Mouse (Mus musculus) myocyte (in vitro differentiated cells): ENCODE data around the gene Efcab11. TPM values are rescaled to one million over a fixed set of nuclear protein-coding genes. Genes with fewer than 3 reads are reported as not detected.

Experiments
- H3K27me3 ChIP-seq: one replicate; pipeline ENCODE4 v1.6.1; 2011; ENCODE audit not compliant: control insufficient read depth, insufficient read depth, insufficient read length
- H3K36me3 ChIP-seq: one replicate; pipeline ENCODE4 v1.6.1; 2011; ENCODE audit not compliant: control insufficient read depth, insufficient read depth
- H3K4me2 ChIP-seq: one replicate; pipeline ENCODE4 v1.6.1; 2011; ENCODE audit warnings: low read depth, control low read depth
- H3K4me3 ChIP-seq: one replicate; pipeline ENCODE4 v1.5.1; 2011; ENCODE audit warnings: mild to moderate bottlenecking, control low read depth, moderate library complexity
- H3K79me2 ChIP-seq: one replicate; pipeline ENCODE4 v1.6.1; 2011; ENCODE audit not compliant: control insufficient read depth, insufficient read depth
- H3ac ChIP-seq: one replicate; pipeline ENCODE4 v1.6.1; 2011; ENCODE audit not compliant: control insufficient read depth, insufficient read length
- CEBPB ChIP-seq: IDR thresholded peaks from 2 replicates; pipeline ENCODE4 v1.6.1; 2011; ENCODE audit warnings: mild to moderate bottlenecking, moderate library complexity; ENCODE audit not compliant: poor library complexity, insufficient read depth, severe bottlenecking
- E2F4 ChIP-seq: IDR thresholded peaks from one replicate; pipeline ENCODE4 v1.6.1; 2011; ENCODE audit warnings: mild to moderate bottlenecking, control low read depth, moderate library complexity; ENCODE audit not compliant: insufficient read depth
- MAX ChIP-seq: IDR thresholded peaks from one replicate; pipeline ENCODE4 v1.6.1; 2011; ENCODE audit warnings: low read depth, mild to moderate bottlenecking, control low read depth
- MYOD1 ChIP-seq, 3 experiments: IDR thresholded peaks; one replicate each; pipeline ENCODE4 v1.6.1; 2011; ENCODE audit warnings: control low read depth in 2 of 3, low read depth in 2 of 3, mild to moderate bottlenecking in 2 of 3, moderate library complexity in 1 of 3; ENCODE audit not compliant: insufficient read length in 2 of 3, control insufficient read depth in 1 of 3
- MYOG ChIP-seq, 3 experiments: IDR thresholded peaks; one replicate each; pipeline ENCODE4 v1.6.1; 2011; ENCODE audit warnings: control low read depth in 2 of 3, low read depth in 2 of 3, mild to moderate bottlenecking in 2 of 3; ENCODE audit not compliant: insufficient read length in 2 of 3, control insufficient read depth in 1 of 3, insufficient read depth in 1 of 3
- POLR2A ChIP-seq: IDR thresholded peaks from one replicate; pipeline ENCODE4 v1.6.1; 2011; ENCODE audit warnings: low read depth, mild to moderate bottlenecking, control low read depth, moderate library complexity; ENCODE audit not compliant: insufficient read length
- POLR2AphosphoS2 ChIP-seq: IDR thresholded peaks from one replicate; pipeline ENCODE4 v1.6.1; 2011; ENCODE audit warnings: low read depth, control low read depth; ENCODE audit not compliant: insufficient read length
- REST ChIP-seq: IDR thresholded peaks from one replicate; pipeline ENCODE4 v1.6.1; 2011; ENCODE audit warnings: mild to moderate bottlenecking, control low read depth, moderate library complexity; ENCODE audit not compliant: insufficient read depth, insufficient read length
- SRF ChIP-seq: IDR thresholded peaks from one replicate; pipeline ENCODE4 v1.6.1; 2011; ENCODE audit warnings: low read depth; ENCODE audit not compliant: control insufficient read depth, insufficient read length
- TCF12 ChIP-seq: IDR thresholded peaks from one replicate; pipeline ENCODE4 v1.6.1; 2011; ENCODE audit warnings: mild to moderate bottlenecking, control low read depth; ENCODE audit not compliant: poor library complexity, insufficient read depth, severe bottlenecking
- TCF3 ChIP-seq: IDR thresholded peaks from one replicate; pipeline ENCODE4 v1.6.1; 2011; ENCODE audit warnings: low read depth, control low read depth; ENCODE audit not compliant: insufficient read length
- USF1 ChIP-seq: IDR thresholded peaks from one replicate; pipeline ENCODE4 v1.6.1; 2011; ENCODE audit warnings: low read depth, mild to moderate bottlenecking, control low read depth, moderate library complexity
- polyA plus RNA-seq: library from polyadenylated mRNA; unstranded; fragments of >200 nt; fragmentation: generic; extraction: Trizol; gene quantifications from one replicate; pipeline ENCODE4 v1.2.1, GENCODE M21; 2012; ENCODE audit warnings: missing spikeins

Efcab11 gene
- polyA plus RNA-seq, 1 experiment: 3.5 TPM

GRCm38 (mm10) chr12:99794158-99794515 is 90.1 kb downstream of the Efcab11 start:
- no peak for TF ChIP-seq POLR2A
- TF ChIP-seq USF1: no peak
- TF ChIP-seq POLR2AphosphoS2: no peak
- TF ChIP-seq CEBPB: no peak
- no peak for TF ChIP-seq REST
- no peak for TF ChIP-seq TCF3
- TF ChIP-seq MYOG (IDR thresholded peaks at IDR 0.05; ENCODE audit: control insufficient read depth in 1 of 3, insufficient read depth in 1 of 3, insufficient read length in 2 of 3, low read depth in 2 of 3): no peak
- no peak for TF ChIP-seq TCF12
- no peak for TF ChIP-seq E2F4
- TF ChIP-seq SRF: no peak
- no peak for TF ChIP-seq MAX
- no peak for TF ChIP-seq MYOD1 (IDR thresholded peaks at IDR 0.05; ENCODE audit: control insufficient read depth in 1 of 3, insufficient read length in 2 of 3, low read depth in 2 of 3)
- Histone ChIP-seq H3K4me3 (no peak overlapping the region), H3K4me2 (no peak overlapping the region), H3K79me2 (no peaks in the 10 kb centered on the region), H3K36me3 (no peaks in the 10 kb centered on the region), H3ac (no peak overlapping the region), H3K27me3 (no peaks in the 10 kb centered on the region)

DNA sequence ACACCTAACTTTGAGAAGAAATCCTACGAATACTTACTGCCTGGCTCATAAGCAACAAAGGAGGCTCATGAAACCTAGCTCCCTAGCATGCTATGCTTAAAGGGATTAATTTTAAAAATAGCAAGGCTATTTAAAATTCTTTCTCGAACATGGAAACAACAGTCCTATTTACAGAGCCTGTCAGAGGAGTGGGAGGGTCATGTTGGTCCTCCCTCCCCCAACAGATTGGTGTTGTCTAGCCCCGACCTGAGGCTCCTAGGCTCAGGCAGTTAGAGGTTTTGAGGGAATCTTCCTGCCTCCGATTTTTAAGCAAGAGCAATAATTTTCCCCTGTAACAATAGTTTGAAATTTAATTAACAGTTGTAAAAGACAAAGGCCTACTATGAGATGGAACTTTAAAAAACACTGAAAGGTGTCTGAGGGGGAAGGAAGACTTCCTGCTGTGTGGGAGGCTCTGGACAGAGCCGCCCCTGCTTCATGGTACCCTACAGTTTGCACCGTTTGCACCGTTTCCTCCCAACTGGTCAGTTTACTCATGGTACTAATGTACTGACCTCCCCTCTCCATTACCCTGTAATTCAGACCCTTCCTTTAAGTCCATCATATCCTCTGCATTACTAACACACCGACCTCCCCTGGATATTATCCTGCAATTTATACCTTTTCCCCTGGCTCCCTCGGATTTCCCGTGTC is 90.6 kb downstream of the Efcab11 start:
- no peak overlapping the region for H3K4me3 ChIP-seq
- TF ChIP-seq TCF12: no peak
- no peak for TF ChIP-seq TCF3
- no peak for TF ChIP-seq MYOD1 (IDR thresholded peaks at IDR 0.05; ENCODE audit: control insufficient read depth in 1 of 3, insufficient read length in 2 of 3, low read depth in 2 of 3)
- no peak for TF ChIP-seq SRF
- no peak for TF ChIP-seq POLR2AphosphoS2
- no peak for TF ChIP-seq CEBPB
- TF ChIP-seq MYOG (IDR thresholded peaks at IDR 0.05; ENCODE audit: control insufficient read depth in 1 of 3, insufficient read depth in 1 of 3, insufficient read length in 2 of 3, low read depth in 2 of 3): no peak
- TF ChIP-seq MAX: no peak
- TF ChIP-seq REST: no peak
- no peak for TF ChIP-seq POLR2A
- no peak for TF ChIP-seq E2F4
- no peak for TF ChIP-seq USF1
- no peak overlapping the region for H3K4me2 ChIP-seq
- H3K27me3 ChIP-seq: no peaks in the 10 kb centered on the region
- no peaks in the 10 kb centered on the region for H3K79me2 ChIP-seq
- no peak overlapping the region for H3ac ChIP-seq
- H3K36me3 ChIP-seq: no peaks in the 10 kb centered on the region

DNA sequence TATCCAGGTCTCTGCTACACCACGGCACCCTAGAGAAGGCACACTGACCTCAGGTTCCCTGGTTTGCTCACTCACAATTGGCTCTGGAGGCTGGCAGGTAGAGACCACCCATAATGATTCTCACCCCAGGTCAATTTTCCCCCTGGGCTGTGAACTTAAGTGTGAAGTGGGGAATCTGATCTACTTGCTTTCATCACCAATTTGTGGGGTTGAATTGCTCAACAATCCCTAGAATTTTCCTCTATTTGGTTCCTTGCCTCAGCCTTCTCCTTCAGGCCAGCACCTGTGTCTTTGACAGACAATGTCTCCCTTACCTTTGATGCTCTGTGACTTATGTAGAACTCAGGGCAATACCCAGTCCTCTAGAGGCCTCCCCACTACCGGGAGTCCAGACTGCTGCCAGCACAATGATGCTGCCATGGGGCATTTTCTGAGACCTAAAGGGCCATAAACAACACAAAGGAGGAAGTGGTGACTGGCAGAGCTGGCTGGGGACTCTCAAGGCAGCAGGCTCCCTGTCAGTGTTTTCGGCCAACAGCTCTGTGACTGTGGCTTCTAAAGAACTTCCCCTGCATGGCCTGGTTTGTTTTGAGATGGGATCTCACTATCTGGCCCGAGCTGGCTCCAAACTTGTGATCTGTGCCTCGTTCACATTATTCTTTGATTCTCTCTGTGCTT is 94.8 kb downstream of the Efcab11 start:
- Histone ChIP-seq H3K4me2 (no peak overlapping the region), H3K79me2 (no peaks in the 10 kb centered on the region), H3K36me3 (no peaks in the 10 kb centered on the region), H3K27me3 (no peaks in the 10 kb centered on the region), H3ac (no peak overlapping the region), H3K4me3 (no peak overlapping the region)
- TF ChIP-seq REST: no peak
- TF ChIP-seq CEBPB: no peak
- no peak for TF ChIP-seq E2F4
- TF ChIP-seq MAX: no peak
- no peak for TF ChIP-seq MYOD1 (IDR thresholded peaks at IDR 0.05; ENCODE audit: control insufficient read depth in 1 of 3, insufficient read length in 2 of 3, low read depth in 2 of 3)
- no peak for TF ChIP-seq POLR2A
- no peak for TF ChIP-seq SRF
- TF ChIP-seq POLR2AphosphoS2: no peak
- TF ChIP-seq TCF3: no peak
- TF ChIP-seq USF1: no peak
- TF ChIP-seq MYOG (IDR thresholded peaks at IDR 0.05; ENCODE audit: control insufficient read depth in 1 of 3, insufficient read depth in 1 of 3, insufficient read length in 2 of 3, low read depth in 2 of 3): no peak
- no peak for TF ChIP-seq TCF12

GRCm38 (mm10) chr12:99781774-99782173 is 102.5 kb downstream of the Efcab11 start:
- H3K36me3 ChIP-seq: no peaks in the 10 kb centered on the region
- TF ChIP-seq TCF12 (no peak), MYOD1 (IDR thresholded peaks at IDR 0.05; ENCODE audit: control insufficient read depth in 1 of 3, insufficient read length in 2 of 3, low read depth in 2 of 3) (no peak), POLR2A (no peak), MYOG (IDR thresholded peaks at IDR 0.05; ENCODE audit: control insufficient read depth in 1 of 3, insufficient read depth in 1 of 3, insufficient read length in 2 of 3, low read depth in 2 of 3) (no peak), MAX (no peak), POLR2AphosphoS2 (no peak), USF1 (no peak), REST (no peak), SRF (no peak), E2F4 (no peak)
- H3K4me3 ChIP-seq: no peak overlapping the region
- no peaks in the 10 kb centered on the region for H3K79me2 ChIP-seq
- H3K27me3 ChIP-seq: no peaks in the 10 kb centered on the region
- H3K4me2 ChIP-seq: no peak overlapping the region
- no peak overlapping the region for H3ac ChIP-seq
